Mouse (Mus musculus): ENCODE measurements around the gene Cdk8.
"Not testable (repeated sequence)": the region's sequence is repeated elsewhere in the genome, so short reads cannot be mapped to it uniquely, and the experiment has no call there.

Cdk8 gene

GRCm38 (mm10) chr5:146230864-146231654, at the start of gene Cdk8:
Gene Cdk8 (plus strand): TSS chr5:146231230.
- peak; percentile 90 for DNase-seq (ENCODE audit: low read depth)

GRCm38 (mm10) chr5:146185204-146185603, 45.8 kb upstream of the Cdk8 start, which contains the start of gene 1700001J03Rik:
Gene 1700001J03Rik (minus strand): TSS chr5:146185304.
- DNase-seq (ENCODE audit: low read depth): not testable (repeated sequence)

- DNase-seq (ENCODE audit: low read depth): not testable (repeated sequence)
Measured at GRCm38 (mm10) chr5:146187441-146187840, 43.6 kb upstream of the Cdk8 start.

GRCm38 (mm10) chr5:146188144-146188543, 42.9 kb upstream of the Cdk8 start:
- peak; percentile 10 for DNase-seq (ENCODE audit: low read depth)

GRCm38 (mm10) chr5:146188712-146189111, 42.3 kb upstream of the Cdk8 start:
- no peak for DNase-seq (ENCODE audit: low read depth)

- DNase-seq (ENCODE audit: low read depth): no peak
Measured at GRCm38 (mm10) chr5:146190093-146190492, 40.9 kb upstream of the Cdk8 start.

- no peak for DNase-seq (ENCODE audit: low read depth)
Measured at GRCm38 (mm10) chr5:146190501-146191269, 40.3 kb upstream of the Cdk8 start.

GRCm38 (mm10) chr5:146193360-146193759, 37.7 kb upstream of the Cdk8 start:
- no peak for DNase-seq (ENCODE audit: low read depth)

- no peak for DNase-seq (ENCODE audit: low read depth)
Measured at GRCm38 (mm10) chr5:146199073-146199472, 32.0 kb upstream of the Cdk8 start.

- DNase-seq (ENCODE audit: low read depth): no peak
Measured at GRCm38 (mm10) chr5:146199540-146199939, 31.5 kb upstream of the Cdk8 start.

GRCm38 (mm10) chr5:146200580-146200979, 30.4 kb upstream of the Cdk8 start:
- no peak for DNase-seq (ENCODE audit: low read depth)

GRCm38 (mm10) chr5:146203921-146204320, 27.1 kb upstream of the Cdk8 start:
- DNase-seq (ENCODE audit: low read depth): no peak

GRCm38 (mm10) chr5:146205537-146205936, 25.5 kb upstream of the Cdk8 start:
- no peak for DNase-seq (ENCODE audit: low read depth)

GRCm38 (mm10) chr5:146220501-146220878, 10.5 kb upstream of the Cdk8 start:
- no peak for DNase-seq (ENCODE audit: low read depth)

- peak; percentile 94 for DNase-seq (ENCODE audit: low read depth)
Measured at GRCm38 (mm10) chr5:146220879-146221714, 9.9 kb upstream of the Cdk8 start, which contains the start of gene Rnf6. Gene Rnf6 (minus strand): TSS chr5:146221555.

GRCm38 (mm10) chr5:146221722-146222121, 9.3 kb upstream of the Cdk8 start:
- no peak for DNase-seq (ENCODE audit: low read depth)

GRCm38 (mm10) chr5:146223786-146224185, 7.2 kb upstream of the Cdk8 start:
- DNase-seq (ENCODE audit: low read depth): no peak

- no peak for DNase-seq (ENCODE audit: low read depth)
Measured at GRCm38 (mm10) chr5:146227496-146227895, 3.5 kb upstream of the Cdk8 start.

- DNase-seq (ENCODE audit: low read depth): no peak
Measured at GRCm38 (mm10) chr5:146229869-146230650, 970 bp upstream of the Cdk8 start.

- DNase-seq (ENCODE audit: low read depth): no peak
Measured at GRCm38 (mm10) chr5:146231655-146231996, 596 bp downstream of the Cdk8 start.

- DNase-seq (ENCODE audit: low read depth): no peak
Measured at GRCm38 (mm10) chr5:146232056-146232675, 1.1 kb downstream of the Cdk8 start.

All from c-Kit-positive CD71-positive TER-119-negative erythroid progenitor cells, embryonic 14.5 days (primary cell).